Mouse (Mus musculus) layer of hippocampus, postnatal 36 days (tissue): ENCODE measurements around the gene Fate1. TPM values are rescaled to one million over a fixed set of nuclear protein-coding genes. Genes with fewer than 3 reads are reported as not detected.
"Not testable (repeated sequence)": the region's sequence is repeated elsewhere in the genome, so short reads cannot be mapped to it uniquely, and the experiment has no call there.

Experiments used
- DNase-seq, 2 experiments: peaks; one replicate each; pipeline ENCODE4 v3.0.0; 2022
- total RNA-seq, 2 experiments: library from RNA; stranded (reverse); gene quantifications; 2 replicates each; pipeline ENCODE4 v1.2.3; 2021

The Fate1 gene
- total RNA-seq = not detected

DNA sequence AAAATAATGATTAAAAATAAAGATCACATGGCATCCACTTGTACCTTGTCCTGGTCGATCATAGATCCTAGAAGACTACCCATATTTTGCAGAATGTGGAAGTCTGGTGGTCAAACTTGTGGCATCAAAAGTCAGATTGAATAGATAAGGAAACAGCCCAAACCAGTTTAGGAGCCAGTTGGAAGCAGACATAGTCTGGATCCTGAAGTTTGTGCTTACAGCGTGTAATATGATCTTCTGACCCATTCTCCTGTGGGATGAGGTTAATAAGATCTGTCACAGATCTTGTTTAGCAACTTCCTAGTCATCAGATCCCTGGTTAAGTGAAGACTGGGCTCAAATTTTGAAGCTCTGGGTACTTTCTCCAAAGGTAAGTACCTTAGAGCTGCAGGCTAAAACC, at the start of gene Fate1:
TSS of gene Fate1 (plus strand) at position 301 of the 400 bp plus-strand sequence.
- no peak for DNase-seq

DNA sequence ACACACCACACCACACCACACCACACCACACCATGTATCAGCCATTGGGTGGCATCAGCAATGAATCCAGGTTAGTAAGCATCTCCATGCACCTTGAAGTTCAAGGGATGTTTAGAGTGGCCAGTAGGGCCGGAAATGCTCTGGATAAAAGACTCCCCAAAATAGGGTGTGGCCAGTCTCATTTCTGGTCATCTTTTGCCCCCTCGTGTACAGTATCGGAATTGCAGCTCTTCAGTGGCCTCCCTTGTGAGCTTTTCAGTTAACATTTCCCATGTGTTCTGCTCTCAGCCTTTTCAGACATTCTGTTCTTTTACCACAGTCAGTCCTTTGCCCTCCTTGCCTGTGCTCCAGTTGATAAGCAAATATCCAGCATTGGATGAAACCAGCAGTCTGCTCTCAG, 26.2 kb upstream of the Fate1 start:
- peak in 1 of 2 experiments; percentile 8 for DNase-seq

DNA sequence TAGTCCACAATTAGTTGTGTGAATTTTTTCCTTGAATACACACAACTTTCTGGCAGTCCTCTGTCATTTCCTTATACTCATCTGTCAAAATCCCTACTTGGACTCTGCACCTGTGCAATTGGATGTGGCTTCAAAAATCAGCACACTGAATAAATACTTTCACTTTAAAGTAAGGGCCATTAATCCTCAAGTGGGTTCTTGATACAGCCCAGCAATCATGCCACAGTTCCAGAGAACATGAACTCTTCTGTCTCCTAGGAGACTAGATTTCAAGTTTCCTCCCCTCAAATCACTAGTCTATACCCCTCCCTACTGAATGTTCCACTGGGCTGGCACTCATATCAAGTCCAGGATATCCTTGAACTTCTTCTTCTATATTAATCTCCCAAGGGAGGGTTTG, 14.4 kb upstream of the Fate1 start:
- no peak for DNase-seq

DNA sequence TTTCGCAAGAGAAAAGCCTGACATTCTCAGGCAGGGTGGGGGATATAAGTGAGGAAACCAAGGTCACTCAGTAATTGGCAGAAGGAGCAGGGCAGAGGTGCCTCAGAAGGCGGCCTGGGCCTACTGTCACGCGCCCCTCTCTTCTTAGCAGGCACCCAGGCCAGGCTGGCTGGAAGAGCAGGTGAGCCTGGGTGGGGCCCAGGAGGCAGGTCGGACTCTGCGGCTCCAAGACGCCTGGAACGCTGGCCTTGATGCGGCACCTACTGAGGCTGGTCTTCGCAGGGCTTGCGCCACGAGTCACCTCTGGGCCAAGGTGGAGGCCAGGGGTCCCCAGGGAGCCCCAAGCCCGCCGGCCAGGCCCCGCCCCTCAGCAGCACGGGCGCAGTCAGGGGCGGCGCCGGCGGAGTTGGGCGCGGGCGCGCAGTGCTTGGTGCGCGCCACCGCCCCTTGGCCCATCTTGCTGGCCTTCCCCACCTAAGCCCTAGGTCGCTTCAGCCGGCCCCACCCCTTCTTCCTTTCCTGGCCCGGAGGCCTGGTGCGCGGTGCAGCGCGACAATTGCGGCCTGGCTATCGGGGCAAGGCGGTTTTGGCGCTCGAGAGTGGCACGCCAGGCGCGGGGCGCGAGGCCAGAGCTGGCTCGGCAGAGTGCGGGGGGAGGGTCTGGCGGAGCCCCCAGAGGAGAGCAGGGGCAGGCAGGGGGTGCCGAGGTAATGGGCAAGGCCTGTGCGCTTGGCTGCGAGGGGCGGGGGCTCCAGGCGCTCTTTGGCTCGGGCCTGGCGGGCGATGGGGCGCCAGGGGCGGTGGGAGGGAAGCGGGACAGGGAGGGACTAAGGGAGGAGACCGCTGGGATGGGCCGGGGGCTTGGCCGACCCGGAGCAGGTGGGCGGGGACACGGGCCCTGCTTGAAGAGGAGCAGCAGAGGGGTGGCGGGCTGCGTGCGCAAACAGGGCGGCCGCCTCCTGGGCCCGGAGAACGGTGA, 10.4 kb upstream of the Fate1 start, which contains the start of gene Prrg3:
TSS of gene Prrg3 (plus strand) at position 552 of the 979 bp plus-strand sequence.
- peak in 1 of 2 experiments; percentile 6 for DNase-seq

DNA sequence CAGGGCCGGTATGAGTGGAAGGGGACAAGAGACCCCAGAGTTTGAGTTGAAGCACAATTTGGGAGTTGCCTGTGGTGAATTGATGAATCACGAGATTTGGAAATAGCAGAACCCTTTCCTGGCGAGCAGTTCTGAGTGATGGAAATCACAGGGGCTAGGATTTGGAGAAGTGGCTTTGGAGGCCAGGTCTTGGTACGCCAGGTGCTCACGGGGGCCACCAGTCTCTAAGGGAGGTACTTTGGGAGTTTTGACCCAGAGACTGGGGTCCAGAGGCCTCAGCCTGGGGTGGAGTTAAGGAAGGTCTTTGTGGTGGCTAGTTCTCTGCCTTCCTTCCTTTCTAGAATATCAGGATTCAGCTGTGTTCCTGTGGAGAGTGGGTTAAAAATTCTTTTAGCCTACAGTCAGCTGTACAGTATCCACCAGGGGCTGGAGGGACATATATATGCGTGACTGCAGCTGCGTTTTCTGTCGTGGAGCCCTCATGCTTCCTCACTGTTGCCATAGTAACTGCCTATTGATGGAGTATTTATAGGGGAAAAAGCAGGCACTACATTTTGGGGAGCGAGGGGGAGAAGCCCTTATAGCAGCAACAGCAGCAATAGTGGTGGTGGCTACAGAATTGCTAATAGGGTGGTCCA, 9.4 kb upstream of the Fate1 start:
- DNase-seq = no peak

DNA sequence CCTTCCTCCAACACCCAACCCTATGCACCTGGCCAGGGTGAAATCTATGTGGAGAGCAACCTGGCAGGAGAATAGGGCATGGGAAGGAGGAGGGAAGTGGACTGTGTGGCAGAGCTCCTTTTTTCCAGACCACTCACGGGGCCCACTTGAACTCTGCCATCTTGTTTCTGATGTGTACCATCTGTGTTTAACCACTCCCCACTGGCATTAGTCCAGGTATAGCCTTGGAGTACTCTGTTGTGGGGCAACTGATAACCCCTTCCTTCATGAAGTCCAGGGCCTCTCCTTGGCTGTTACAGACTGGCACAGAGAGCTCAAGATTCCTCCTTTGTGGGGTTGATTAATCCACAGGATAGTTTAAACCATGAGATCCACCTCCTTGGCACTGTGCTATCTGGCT, 4.6 kb upstream of the Fate1 start:
- no peak for DNase-seq

DNA sequence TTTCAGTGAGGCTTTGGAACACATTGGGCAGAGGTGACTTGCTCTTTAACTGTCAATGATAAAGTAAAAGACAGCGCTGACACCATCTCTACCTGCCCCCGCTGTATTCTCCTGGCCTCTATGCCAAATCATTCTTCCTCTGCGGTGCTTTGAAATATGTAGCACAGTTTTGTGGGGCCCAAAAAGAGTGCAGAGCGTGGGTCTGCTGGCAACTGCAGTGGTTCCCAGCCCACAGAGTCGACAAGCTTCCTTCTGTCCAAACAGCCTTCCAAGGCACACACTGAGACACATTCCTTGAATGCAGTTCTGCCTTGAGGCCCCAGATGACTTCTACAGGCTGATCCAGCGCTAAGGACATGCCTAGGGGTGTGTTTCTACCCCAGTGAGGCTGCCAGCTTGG, 4.0 kb upstream of the Fate1 start:
- DNase-seq = peak in 1 of 2 experiments; percentile 8

DNA sequence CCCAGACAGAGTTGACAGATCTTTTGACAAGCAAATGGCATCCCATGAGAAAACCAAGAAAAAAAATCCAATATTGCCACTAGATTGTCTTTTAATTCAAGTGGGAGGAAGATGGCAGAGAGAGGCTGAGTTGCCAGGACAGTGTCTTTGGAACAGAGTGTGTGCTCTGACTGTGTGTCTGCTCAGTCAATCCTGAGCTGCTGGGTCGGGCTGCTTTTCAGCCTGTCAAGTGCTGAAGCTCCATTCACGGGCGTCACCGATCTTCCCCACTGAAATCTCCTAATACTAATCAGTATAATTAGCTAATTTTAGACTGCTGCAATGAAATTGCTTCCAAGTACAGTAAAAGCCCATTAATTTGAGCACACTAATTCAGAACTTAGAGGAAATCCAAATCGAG, 1.5 kb upstream of the Fate1 start:
- DNase-seq = no peak

DNA sequence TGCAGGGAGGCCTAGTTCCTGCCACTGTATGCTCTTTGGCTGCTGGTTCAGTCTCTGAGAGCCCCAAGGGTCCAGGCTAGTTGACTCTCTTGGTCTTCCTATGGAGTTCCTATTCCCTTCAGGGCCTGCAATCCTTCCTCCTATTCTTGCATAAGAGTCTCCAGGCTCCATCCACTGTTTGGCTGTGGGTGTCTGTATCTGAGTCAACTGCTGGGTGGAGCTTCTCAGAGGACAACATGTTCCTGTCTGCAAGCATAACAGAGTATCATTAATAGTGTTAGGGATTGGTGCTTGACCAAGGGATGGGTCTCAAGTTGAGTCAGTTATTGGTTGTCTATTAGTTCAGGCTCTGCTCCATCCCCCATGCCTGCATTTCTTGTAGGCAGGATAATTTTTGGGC, 4.9 kb downstream of the Fate1 start:
- not testable (repeated sequence) for DNase-seq

DNA sequence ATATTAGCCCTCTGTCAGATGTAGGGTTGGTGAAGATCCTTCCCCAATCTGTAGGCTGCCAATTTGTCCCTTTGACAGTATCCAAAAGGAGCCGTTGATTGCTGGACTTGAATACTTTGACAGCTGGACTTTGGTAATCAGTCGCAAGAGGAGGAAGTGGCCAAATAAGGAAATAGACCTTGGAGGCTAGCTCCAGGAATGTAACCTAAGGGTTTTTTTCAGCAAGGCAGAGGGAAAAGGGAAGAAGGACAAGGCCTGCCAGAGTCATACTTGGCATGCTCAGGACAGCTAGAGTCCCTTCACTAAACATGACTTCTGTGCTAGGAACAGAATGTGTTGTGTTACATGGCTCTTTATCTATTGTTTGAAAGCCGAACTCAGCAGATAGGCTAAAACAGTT, 7.7 kb downstream of the Fate1 start:
- no peak for DNase-seq

DNA sequence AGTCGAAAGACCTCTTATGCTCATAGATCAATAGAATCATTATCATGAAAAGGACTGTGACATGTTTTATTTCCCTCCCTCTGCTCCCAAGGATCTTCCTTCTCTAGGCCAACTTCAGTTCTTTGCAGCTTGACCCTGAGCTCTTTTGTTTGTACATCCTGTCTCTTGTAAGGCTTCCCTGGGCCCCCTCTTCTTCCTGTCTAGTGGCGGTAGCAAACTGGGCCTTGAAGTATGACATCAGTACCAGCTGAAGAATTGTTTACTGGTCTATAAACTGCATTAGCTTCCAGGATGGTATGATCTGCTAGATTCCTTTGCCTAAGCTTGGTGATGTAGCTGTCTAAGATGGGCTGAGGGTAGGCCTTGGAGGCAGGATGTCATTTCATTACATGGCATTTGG, 8.5 kb downstream of the Fate1 start:
- DNase-seq = no peak

DNA sequence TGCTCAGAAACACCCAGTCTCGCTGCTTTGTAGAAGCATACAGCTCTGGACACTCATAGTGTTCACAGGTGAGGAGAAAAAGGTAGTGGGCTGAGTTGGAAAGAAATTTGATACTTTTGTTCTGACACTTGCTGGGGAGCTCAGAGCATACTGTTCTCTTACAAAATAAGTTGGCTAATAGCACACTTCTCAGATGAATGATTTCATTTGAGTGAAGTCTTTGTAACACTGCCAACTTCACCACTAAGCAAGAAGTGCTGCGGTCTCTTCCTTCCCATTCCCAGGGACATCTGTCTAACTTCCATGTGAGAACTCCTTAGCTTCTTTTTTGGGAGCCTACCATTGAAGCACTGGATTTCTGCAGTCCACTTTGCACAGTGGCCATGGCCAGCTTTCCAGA, 10.4 kb downstream of the Fate1 start:
- DNase-seq = no peak

DNA sequence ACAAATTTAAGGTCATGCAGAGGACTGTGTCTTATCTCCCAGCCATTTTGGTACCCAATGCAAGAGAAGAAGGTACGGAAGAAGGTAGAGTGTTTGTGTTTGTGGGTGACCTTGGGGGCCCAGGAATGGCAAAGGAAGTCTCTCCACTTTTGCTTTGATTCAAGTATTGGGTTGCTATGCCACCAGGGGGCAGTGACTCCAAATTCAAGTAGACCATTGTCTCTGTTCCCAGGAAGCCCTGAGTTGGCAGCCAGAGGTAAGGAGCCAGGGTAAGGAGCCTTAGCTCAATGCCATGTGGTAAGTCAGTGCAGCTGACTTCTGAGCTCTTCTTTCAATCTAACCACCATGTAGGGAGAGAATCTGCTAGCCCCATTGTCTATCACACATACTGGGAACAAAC, 11.0 kb downstream of the Fate1 start:
- DNase-seq = no peak

DNA sequence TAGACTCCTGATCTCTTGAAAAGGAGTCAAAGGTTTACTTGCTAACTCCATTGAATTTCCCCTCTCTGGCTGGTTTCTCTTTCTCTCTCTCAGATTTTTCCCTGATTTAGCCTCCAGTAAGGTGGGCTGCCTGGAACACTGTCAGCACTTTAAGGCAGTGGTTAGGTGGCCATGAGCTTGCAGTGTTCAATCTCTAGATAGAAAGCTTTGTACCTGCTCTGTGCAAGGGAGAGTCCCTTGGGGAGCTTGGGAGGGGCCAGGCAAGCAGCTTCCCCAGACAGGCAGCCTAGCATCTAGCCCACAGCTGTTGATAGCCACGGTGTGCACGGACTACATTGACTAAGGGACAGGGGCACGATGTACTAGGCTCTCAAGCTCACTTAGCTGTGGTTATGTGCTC, 18.8 kb downstream of the Fate1 start, which contains the start of gene Cnga2:
TSS of gene Cnga2 (plus strand) at position 301 of the 400 bp plus-strand sequence.
- DNase-seq = no peak

DNA sequence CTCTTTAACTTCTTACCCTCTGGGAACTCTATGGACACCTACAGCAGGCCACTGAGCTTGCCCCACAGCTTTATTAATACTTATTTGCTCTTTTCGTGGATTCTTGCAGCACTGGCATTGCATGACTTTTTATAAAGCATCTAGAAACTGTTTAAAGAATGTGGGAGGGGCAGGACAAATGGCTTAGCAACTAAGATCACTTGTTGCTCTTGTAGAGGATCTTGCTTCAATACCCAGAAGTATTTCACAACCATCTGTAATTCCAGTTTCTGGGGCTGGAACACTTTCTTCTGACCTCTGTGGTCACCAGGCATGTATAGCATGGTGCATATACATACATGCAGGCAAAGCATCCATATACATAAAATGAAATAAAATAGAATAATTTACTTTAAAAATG, 23.2 kb downstream of the Fate1 start:
- DNase-seq = no peak

DNA sequence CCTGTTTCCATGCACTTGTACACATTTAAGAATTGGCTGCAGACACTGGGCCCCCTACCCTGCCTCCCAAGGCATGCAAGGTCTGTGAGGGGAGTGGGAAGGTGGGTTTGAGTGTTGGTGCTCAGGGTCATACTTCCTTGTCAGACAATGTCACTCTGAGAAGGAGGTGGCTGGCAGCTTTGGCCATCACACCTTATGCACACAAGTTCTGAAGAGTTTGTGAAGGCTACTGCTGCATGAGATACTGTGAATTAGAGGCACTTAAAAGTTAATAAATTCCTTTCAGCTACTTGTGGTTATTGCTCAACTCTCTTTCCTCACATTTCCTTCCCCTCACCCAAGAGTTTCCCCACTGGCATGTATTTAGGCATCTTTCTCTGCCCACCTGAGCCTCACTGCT, 37.1 kb downstream of the Fate1 start:
- no peak for DNase-seq

DNA sequence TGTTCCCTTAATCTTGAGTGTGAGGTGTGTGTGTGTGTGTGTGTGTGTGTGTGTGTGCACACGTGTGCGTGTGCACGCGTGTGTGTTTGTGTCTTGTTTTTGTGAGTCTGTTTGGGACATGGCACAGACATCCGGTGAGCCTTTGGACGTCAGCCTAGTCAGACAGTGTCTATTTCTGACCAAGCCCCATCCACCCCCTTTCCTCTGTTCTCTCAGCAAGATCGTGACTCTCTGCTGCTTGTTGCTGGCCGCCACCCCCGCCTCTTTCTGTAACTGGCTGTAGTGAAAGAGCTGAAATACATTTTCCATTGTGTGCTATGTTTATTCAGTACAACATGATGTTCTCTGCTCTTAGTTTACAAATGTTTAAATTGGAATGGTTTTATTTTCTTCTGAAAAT, 39.5 kb downstream of the Fate1 start:
- DNase-seq = no peak

DNA sequence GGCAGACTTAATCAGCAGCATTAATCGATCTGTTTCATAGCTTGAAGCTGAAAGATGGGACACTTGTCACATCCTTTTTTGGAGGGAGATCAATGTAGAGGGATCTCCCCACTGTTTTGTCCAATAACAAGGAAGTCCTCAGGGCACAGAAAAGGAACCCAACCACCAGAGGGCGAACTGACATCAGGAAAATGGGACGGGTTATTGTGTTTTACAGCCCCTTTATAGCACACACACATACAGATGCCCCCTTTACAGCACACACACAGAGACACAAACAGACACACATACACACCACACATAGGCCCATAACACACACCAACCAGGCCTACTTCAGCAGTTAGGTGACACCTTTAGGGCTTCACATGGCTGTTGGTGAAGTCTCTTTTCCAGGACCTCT, 40.0 kb downstream of the Fate1 start:
- DNase-seq = peak in 1 of 2 experiments; percentile 35

DNA sequence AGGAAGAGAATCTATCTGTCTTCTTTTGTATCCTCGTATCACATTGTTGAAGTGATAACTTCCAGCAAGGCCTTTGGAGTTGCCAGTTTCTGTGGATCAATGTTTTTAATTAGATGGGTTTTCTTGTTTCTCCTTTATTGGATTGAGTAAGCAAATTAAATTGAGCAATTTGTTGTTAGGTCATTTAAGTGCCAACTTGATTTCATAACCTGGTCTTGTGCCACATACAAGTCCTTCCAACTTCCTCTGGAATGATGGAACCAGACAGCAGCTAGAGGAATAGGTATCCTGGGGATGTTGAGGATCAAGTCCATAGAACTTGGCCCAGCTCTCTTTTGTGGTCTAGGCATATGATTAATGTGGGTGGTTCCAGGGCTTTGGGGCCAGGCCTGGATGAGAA, 49.5 kb downstream of the Fate1 start:
- no peak for DNase-seq

DNA sequence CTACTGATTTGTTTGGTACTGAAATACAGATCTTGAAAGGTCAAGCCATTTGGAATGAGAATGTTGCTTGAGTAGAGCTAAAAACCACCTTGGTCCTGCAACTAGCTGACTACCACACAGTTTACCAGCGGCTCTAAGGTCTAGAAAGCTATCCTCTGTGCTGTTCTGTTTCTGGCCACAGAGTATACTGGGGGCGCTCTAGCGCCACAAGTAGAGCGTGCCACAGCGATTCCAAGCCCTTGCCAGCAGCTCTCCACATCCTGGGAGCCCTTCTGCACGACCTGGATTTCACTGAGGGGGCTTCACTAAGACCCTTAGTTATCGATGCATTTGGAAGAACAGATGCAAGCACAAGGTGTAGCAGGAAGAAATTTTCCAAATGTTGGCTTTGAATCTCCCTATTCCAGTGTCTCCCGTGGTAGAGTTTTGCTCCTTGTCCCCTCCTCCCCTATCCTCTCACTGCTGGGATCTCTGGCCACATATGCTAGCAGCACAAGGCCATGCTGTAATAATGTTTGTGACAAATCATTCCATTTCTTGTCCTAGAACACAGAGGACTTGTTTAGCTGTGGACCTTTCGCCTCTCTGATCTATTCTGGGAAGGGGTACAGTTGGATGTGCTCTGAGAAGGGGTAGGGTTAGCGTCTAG, 50.1 kb downstream of the Fate1 start:
- DNase-seq = no peak

DNA sequence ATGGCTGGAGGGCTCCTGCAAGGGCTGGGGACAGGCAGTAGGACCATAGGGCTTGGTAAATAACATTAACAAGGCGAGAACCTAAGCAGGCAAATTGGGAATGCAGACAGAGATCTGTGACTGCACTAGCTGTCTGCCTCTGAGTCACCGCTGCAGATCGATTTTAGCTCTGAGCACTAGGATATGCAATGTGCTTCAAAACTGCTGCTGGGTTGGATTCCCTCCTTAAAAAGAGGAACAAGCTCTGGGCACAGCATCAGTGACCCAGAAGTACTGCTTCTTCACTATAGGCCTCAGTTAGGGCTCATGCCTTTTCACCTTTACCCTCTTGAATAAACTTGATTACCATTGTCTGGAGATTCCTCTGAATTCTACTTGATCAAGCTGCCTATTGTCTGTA, 50.8 kb downstream of the Fate1 start:
- DNase-seq = no peak
